Mouse (Mus musculus): ENCODE measurements around the gene Cenpp. TPM values are rescaled to one million over a fixed set of nuclear protein-coding genes. Genes with fewer than 3 reads are reported as not detected.
"Not testable (repeated sequence)": the region's sequence is repeated elsewhere in the genome, so short reads cannot be mapped to it uniquely, and the experiment has no call there.

Gene Cenpp
- polyA plus RNA-seq, 1 experiment from 2014 or later, result 24.7 TPM

DNA sequence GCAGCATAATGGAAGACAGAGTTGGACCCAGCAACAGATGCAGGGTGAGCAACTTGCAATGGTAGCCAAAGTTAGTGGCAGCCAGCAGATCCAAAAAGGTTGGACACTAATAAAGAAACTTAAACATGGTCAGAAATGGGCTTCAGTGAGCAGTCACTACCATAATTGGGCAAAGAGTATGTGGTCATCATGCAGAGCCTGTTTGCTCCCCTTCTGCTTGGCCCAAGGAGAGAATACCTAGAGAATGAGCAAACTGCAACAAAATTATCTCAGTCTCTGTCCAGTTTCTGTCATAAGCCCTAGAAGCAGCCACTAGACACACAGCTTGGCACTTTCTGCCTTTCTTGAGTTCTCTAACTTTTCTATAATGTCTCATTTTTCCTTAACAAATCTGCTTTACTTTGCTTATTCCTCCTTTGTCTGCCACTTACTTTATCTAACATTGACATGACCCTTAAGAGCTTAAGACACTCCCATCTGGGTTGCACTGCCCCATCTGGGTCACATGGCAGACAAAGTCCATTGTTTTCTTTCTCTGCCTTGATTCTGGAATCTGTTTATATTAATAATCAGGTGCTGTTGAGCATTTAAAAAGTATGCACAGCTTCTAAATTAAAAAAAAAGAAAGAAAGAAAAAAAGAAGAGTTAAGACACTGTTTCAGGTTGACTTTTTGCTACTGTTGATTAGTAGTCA is 8.8 kb downstream of the Cenpp start:
- Histone ChIP-seq H3K36me3 (no peaks in the 10 kb centered on the region), H3K4me3 (replicated peaks) (no peak overlapping the region), H3K27me3 (replicated peaks) (no peaks in the 10 kb centered on the region), H3K27ac (no peak overlapping the region), H3K4me1 (replicated peaks) (no peaks in the 10 kb centered on the region), H3K9me3 (no peaks in the 10 kb centered on the region), H3K9ac (no peak overlapping the region), H3K4me2 (replicated peaks) (no peak overlapping the region)
- no peak for ATAC-seq

DNA sequence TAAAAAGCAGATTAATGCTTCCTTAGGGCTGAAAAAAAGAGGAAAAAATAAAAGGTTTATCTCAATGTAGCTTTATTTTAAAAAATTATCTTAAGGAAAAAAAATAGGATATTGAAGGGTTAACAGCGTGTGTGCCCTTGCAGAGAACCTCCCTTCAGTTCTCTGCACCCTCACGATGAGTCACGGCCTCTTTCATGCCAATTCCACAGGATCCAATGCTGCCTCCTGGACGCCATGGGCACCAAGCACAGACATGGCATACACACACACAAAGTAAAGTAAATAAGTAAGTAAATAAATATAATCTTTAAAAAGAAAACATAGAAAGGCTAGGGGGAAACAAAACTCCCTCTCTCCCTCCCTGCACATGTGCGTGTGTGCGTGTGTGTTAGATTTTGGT is 9.9 kb downstream of the Cenpp start:
- no peak overlapping the region for H3K27ac ChIP-seq
- H3K36me3 ChIP-seq, result no peaks in the 10 kb centered on the region
- H3K4me3 ChIP-seq (replicated peaks), result no peak overlapping the region
- H3K9ac ChIP-seq, result no peak overlapping the region
- no peaks in the 10 kb centered on the region for H3K27me3 ChIP-seq (replicated peaks)
- WGBS, result 77% methylated on average over 6 of the region's 6 CpGs
- no peaks in the 10 kb centered on the region for H3K9me3 ChIP-seq
- no peak for ATAC-seq
- no peaks in the 10 kb centered on the region for H3K4me1 ChIP-seq (replicated peaks)
- H3K4me2 ChIP-seq (replicated peaks), result no peak overlapping the region

DNA sequence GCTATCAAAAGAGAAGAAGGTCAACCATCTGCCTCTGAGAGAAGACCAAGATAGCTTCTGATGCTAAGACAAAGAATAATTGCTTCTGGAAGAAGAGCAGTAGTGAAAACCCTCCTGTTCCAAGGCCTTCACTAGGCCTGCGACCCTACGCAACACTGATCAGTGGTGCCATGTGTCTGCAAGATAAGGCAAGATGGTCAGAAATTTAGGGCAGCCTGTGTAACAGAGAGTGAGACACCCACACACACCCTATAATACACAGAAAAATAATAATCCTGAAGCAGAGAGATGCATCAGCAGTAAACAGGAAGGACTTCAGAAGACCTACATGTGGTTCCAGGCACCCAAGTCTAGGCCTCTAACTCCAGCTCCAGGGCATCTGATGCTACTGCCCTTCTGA is 12.6 kb downstream of the Cenpp start:
- 93% methylated on average over 2 of the region's 2 CpGs for WGBS
- Histone ChIP-seq H3K27me3 (replicated peaks) (no peaks in the 10 kb centered on the region), H3K36me3 (no peaks in the 10 kb centered on the region), H3K4me2 (replicated peaks) (no peak overlapping the region), H3K4me3 (replicated peaks) (no peak overlapping the region), H3K9me3 (no peaks in the 10 kb centered on the region), H3K27ac (no peak overlapping the region), H3K9ac (no peak overlapping the region), H3K4me1 (replicated peaks) (no peaks in the 10 kb centered on the region)
- no peak for ATAC-seq

DNA sequence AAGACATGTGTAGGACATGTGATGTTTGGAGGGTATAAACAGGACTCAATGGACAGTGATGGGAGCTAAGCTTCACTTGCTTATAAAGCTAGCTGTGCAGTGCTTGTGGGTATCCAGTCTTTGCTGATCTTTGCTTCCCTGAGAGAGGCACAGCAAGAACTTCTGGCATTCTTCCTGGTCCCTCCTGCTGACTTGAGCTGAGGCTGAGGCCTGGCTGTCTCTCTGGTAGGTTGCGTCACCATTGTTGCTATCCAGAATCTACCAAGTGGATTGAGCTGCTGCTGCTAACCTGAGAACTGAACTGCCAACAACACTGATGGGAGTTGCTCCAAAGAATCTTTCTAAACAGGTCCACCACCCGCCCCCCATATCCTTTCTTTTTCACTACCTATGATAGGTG is 23.5 kb downstream of the Cenpp start:
- no peak overlapping the region for H3K4me3 ChIP-seq (replicated peaks)
- H3K4me2 ChIP-seq (replicated peaks), result no peak overlapping the region
- no peaks in the 10 kb centered on the region for H3K27me3 ChIP-seq (replicated peaks)
- H3K9ac ChIP-seq, result no peak overlapping the region
- no peak for ATAC-seq
- H3K4me1 ChIP-seq (replicated peaks), result no peaks in the 10 kb centered on the region
- no peaks in the 10 kb centered on the region for H3K36me3 ChIP-seq
- no peak overlapping the region for H3K27ac ChIP-seq
- 89% methylated on average over 2 of the region's 2 CpGs for WGBS
- H3K9me3 ChIP-seq, result no peaks in the 10 kb centered on the region

DNA sequence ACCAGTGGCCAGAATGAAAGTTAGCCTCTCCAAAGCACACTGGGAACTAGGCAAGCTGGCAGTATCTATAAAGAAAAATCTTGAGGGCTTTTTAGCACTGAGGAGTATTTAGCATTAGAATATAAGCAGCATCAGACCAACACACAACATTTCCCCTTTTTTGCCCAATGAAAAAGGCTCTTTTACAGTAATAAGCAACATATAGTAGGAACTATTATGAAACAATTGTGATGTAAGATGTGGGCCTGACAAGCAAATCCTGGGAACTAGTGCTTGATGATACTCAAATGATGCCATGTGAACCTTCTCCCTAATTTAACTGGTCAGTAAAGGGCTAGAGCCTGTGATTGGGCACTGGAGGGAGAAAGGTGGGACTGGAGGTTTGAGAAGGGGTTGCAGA is 24.4 kb downstream of the Cenpp start:
- Histone ChIP-seq H3K4me3 (replicated peaks) (no peak overlapping the region), H3K27me3 (replicated peaks) (no peaks in the 10 kb centered on the region), H3K36me3 (no peaks in the 10 kb centered on the region), H3K4me1 (replicated peaks) (no peaks in the 10 kb centered on the region), H3K27ac (no peak overlapping the region), H3K9me3 (no peaks in the 10 kb centered on the region), H3K9ac (no peak overlapping the region), H3K4me2 (replicated peaks) (no peak overlapping the region)
- ATAC-seq, result no peak

DNA sequence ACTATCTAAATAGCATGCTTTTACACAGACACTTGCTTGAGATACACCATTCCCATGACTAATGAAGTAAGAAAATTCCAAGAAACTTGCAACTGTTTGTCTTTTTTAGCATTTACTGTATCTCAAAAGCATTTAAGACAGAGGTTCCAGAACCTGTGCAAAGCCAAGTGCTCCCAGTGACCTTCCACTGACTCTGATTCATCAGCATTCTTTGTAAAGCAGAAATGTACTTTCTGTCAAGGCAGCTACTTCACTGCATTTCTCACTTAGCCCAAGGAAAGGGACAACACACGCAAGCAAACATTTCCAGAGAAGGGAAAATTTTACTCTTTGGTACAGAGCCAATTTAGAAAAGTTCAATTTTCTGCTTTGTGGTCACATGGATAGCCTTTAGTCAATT is 29.4 kb downstream of the Cenpp start:
- Histone ChIP-seq H3K9me3 (no peaks in the 10 kb centered on the region), H3K27ac (no peak overlapping the region), H3K4me2 (replicated peaks) (no peak overlapping the region), H3K27me3 (replicated peaks) (no peaks in the 10 kb centered on the region), H3K4me3 (replicated peaks) (no peak overlapping the region), H3K9ac (no peak overlapping the region), H3K4me1 (replicated peaks) (no peaks in the 10 kb centered on the region), H3K36me3 (no peaks in the 10 kb centered on the region)
- no peak for ATAC-seq
- WGBS, result 67% methylated on average over 1 of the region's 1 CpGs

DNA sequence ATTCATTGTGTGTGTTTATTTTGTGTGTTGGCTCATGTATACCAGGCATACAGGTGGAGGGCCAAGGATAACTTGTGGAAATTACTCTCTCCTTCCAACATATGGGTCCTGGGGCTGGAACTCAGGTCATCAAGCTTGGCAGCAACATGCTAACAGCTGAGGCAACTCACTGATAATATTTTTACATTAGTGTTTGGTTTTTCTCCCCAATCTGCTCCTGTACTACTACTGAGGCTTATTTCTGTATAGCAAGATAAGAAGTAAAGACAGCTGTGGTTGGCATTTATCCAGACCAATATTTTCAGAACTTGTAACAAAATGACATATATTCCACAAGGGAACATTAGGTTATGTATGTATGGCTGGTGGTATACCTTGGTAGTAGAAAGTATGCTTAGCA is 34.2 kb downstream of the Cenpp start:
- ATAC-seq, result no peak
- Histone ChIP-seq H3K4me3 (replicated peaks) (no peak overlapping the region), H3K9me3 (no peaks in the 10 kb centered on the region), H3K4me1 (replicated peaks) (no peaks in the 10 kb centered on the region), H3K27me3 (replicated peaks) (no peaks in the 10 kb centered on the region), H3K27ac (no peak overlapping the region), H3K4me2 (replicated peaks) (no peak overlapping the region), H3K9ac (no peak overlapping the region), H3K36me3 (no peaks in the 10 kb centered on the region)

DNA sequence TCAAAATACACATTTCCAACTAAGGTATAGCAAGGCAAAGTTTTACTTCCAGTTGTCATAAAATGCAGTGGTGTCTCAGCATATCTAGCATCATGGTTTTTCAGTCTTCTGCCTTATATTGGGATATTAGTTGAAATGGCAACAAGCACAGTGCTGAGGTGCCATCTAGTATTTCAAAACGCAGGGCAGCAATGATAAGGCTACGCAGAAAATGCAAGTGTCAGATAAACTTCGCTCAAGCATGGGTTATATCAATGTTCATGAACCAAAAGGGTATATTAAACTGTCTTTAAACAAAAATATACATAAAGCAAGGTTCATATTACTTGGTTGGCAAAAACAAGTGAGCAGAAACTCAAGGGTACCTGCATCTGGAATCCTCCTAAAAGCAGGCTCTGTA is 35.6 kb downstream of the Cenpp start:
- WGBS, result 92% methylated on average over 3 of the region's 3 CpGs

DNA sequence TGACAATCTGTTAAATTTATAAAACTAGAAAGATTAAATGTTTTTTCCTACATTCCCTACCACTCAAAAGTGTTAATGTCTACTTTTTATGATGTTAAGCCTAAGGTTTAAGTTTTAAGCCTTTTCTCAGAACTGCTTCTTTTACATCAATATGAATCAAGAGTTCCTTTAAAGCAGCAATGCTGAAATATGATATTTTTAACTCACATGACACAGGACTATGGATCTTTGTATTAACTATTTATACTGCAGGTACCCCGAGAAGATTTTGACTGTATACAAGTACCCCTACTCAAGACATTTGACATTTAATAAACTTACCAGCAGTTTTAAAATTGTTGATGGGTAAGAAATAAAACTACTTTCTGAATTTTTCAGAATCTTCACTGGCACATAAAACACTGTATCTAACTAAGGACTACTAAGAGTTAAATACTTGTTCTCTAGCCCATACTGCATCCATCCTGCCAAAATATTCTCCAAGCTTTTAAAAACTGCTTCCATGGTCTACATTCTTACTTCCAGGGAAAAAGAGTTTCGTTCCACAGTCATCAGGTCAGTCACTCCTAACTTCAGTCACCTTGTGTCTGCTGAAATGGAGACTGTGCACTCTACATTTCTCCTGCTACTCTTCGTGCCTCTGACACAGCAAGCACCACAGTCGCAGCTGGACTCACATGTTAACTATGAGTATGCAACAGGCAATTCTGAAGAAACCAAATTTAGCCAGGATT is 43.8 kb downstream of the Cenpp start:
- 53% methylated on average over 4 of the region's 4 CpGs for WGBS

More for the DNA sequence above, 35.6 kb downstream of the Cenpp start:
- Histone ChIP-seq H3K4me2 (replicated peaks) (no peak overlapping the region), H3K4me1 (replicated peaks) (no peaks in the 10 kb centered on the region), H3K27ac (no peak overlapping the region), H3K9ac (no peak overlapping the region), H3K9me3 (no peaks in the 10 kb centered on the region), H3K27me3 (replicated peaks) (no peaks in the 10 kb centered on the region), H3K36me3 (no peaks in the 10 kb centered on the region), H3K4me3 (replicated peaks) (no peak overlapping the region)
- ATAC-seq, result no peak

DNA sequence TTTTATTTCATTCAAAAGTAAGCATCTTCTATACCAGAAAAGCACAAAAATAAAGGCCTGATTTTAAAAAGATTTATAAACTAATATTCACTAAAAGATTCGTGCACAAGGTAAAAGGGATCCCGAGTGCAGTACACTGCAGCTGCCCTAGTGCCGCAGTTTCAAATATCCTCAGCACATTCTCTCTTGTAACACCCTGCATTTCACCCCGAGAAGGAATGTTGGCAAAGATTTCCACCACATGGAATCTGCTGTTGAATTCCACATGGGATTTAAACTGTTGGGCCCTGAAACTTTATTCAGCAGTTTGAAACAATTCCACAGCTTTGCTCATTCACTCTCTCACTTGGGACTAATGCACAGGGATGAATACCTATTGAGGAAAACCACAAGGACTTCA is 44.9 kb downstream of the Cenpp start, which contains the start of gene Ogn:
Gene Ogn (plus strand): TSS at position 333 of the 400 bp plus-strand sequence.
- WGBS, result 41% methylated on average over 4 of the region's 4 CpGs
- no peak for ATAC-seq

More for the DNA sequence above, 43.8 kb downstream of the Cenpp start:
- Histone ChIP-seq H3K4me1 (replicated peaks) (no peaks in the 10 kb centered on the region), H3K27ac (no peak overlapping the region), H3K4me3 (replicated peaks) (peak overlapping the region; percentile 7; the same call in 1 of the 2 replicates), H3K36me3 (no peaks in the 10 kb centered on the region), H3K9ac (no peak overlapping the region), H3K9me3 (no peaks in the 10 kb centered on the region), H3K4me2 (replicated peaks) (peak overlapping the region; percentile 13; the same call in 1 of the 2 replicates), H3K27me3 (replicated peaks) (no peaks in the 10 kb centered on the region)
- no peak for ATAC-seq

DNA sequence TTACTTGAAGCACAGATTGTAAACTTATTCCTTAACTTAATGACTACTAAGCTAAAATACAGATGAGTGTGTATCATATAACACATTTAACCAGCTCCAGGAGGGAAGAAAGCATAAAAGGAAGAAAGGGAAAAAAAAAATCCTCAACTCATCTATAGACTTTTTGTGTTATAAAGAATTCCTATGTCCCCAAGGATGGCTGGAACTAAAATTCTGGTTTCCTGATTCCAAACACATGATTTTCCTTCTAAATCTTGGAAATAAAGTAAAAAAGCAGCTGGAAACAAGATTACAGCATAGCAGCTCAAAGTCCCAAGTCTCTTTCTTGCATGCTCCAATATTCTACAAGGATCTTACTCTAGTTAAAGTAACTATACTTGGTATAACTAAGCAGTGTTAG is 49.0 kb downstream of the Cenpp start:
- no peak for ATAC-seq
- Histone ChIP-seq H3K27me3 (replicated peaks) (no peaks in the 10 kb centered on the region), H3K4me1 (replicated peaks) (no peaks in the 10 kb centered on the region), H3K4me3 (replicated peaks) (no peak overlapping the region), H3K36me3 (no peaks in the 10 kb centered on the region), H3K4me2 (replicated peaks) (no peak overlapping the region), H3K9me3 (no peaks in the 10 kb centered on the region), H3K27ac (no peak overlapping the region), H3K9ac (no peak overlapping the region)

More for the DNA sequence above, 44.9 kb downstream of the Cenpp start, which contains the start of gene Ogn:
- Histone ChIP-seq H3K27ac (no peak within 1 kb of the TSS), H3K9ac (no peak within 1 kb of the TSS), H3K36me3 (no peaks in the 10 kb centered on the region), H3K4me2 (replicated peaks) (peak within 1 kb of the TSS; percentile 13; the same call in 1 of the 2 replicates), H3K27me3 (replicated peaks) (no peaks in the 10 kb centered on the region), H3K4me3 (replicated peaks) (0 out of 2 replicates have a peak within 1 kb of the TSS, but pooled peaks have one; percentile 7), H3K9me3 (no peaks in the 10 kb centered on the region), H3K4me1 (replicated peaks) (no peaks in the 10 kb centered on the region)

DNA sequence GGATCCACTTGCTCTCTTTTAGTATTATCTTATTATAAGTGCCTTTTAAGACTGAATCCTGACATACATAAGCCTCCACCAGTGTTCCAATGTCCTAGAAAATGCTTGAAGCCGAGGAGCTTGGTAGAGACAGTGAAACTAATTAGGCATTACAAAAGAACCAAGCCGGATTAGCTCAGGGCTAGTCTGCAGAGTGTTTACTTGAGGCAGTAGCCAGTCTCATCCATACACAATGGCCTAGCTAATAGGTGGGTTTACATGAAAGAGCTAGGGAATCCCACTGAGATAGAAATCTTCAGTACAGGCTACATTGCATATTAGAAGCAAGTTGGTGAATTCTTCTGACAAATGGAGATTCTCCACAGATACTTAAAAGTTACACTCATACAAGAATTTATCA is 50.0 kb downstream of the Cenpp start:
- 83% methylated on average over 2 of the region's 2 CpGs for WGBS

DNA sequence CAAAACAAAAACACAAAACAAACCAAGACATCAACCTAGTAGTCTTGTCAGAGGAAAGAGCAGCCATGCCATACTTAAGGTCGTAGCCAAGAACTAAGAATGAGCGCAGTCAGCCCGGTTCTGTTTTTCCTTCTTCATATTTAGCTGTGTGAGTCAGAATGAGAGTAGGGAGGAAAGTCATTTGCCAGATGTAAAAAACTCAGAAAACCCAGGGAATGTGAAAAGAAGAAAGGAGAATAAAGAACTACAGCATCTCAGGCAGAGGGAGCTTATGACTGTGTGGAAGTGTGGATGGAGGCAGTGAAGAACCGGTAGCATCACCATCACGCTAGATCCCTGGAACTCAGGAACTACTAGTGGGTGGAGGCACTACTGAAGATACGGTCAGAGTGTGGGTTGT is 66.5 kb downstream of the Cenpp start:
- Histone ChIP-seq H3K9me3 (no peaks in the 10 kb centered on the region), H3K9ac (no peak overlapping the region), H3K36me3 (no peaks in the 10 kb centered on the region), H3K4me2 (replicated peaks) (no peak overlapping the region), H3K27me3 (replicated peaks) (no peaks in the 10 kb centered on the region), H3K4me3 (replicated peaks) (no peak overlapping the region), H3K27ac (no peak overlapping the region), H3K4me1 (replicated peaks) (no peaks in the 10 kb centered on the region)
- WGBS, result 95% methylated on average over 6 of the region's 6 CpGs
- ATAC-seq, result no peak

More for the DNA sequence above, 50.0 kb downstream of the Cenpp start:
- ATAC-seq; H3K27ac ChIP-seq; H3K9ac ChIP-seq; H3K9me3 ChIP-seq; H3K4me1 ChIP-seq (replicated peaks); H3K36me3 ChIP-seq; H3K4me2 ChIP-seq (replicated peaks); H3K27me3 ChIP-seq (replicated peaks); H3K4me3 ChIP-seq (replicated peaks): not testable (repeated sequence)

All from intestine, embryonic 15.5 days (tissue).